Mouse (Mus musculus) heart, embryonic 16.5 days (tissue): ENCODE measurements around the gene Gstp2. TPM values are rescaled to one million over a fixed set of nuclear protein-coding genes. Genes with fewer than 3 reads are reported as not detected.
A peak's percentile ranks its signal among the peaks of the same experiment; 100 is the strongest.

Experiments
- ATAC-seq: fragments of 200-750 bp; cut with Nextera tagmentation; replicated peaks from 2 replicates; pipeline ENCODE4 v1.8.0; 2017; ENCODE audit warnings: moderate number of reproducible peaks; ENCODE audit not compliant: insufficient read depth, low FRiP score; ENCODE audit errors: extremely low read depth
- H3K27ac ChIP-seq: fragments of 300-500 bp; sonication (generic); 2 replicates; pipeline ENCODE4 v1.5.1; 2014; ENCODE audit warnings: mild to moderate bottlenecking, low read length, control low read depth, moderate library complexity
- H3K27me3 ChIP-seq: fragments of 300-500 bp; sonication (generic); 2 replicates; pipeline ENCODE4 v1.6.1; 2014; ENCODE audit warnings: low read length, mixed read lengths; ENCODE audit not compliant: control insufficient read depth, insufficient read depth
- H3K36me3 ChIP-seq: fragments of 300-500 bp; sonication (generic); 2 replicates; pipeline ENCODE4 v1.6.1; 2014; ENCODE audit not compliant: control insufficient read depth, insufficient read depth
- H3K4me1 ChIP-seq: fragments of 300-500 bp; sonication (generic); 2 replicates; pipeline ENCODE4 v1.6.1; 2014; ENCODE audit warnings: low read length, mixed read lengths; ENCODE audit not compliant: control insufficient read depth, insufficient read depth
- H3K4me2 ChIP-seq: fragments of 300-500 bp; sonication (generic); 2 replicates; pipeline ENCODE4 v1.6.1; 2014; ENCODE audit warnings: low read depth, mild to moderate bottlenecking, control low read depth, low read length
- H3K4me3 ChIP-seq: fragments of 300-500 bp; sonication (generic); 2 replicates; pipeline ENCODE4 v1.5.1; 2014; ENCODE audit warnings: mild to moderate bottlenecking, control low read depth, low read length
- H3K9ac ChIP-seq: fragments of 300-500 bp; sonication (generic); 2 replicates; pipeline ENCODE4 v1.6.1; 2014; ENCODE audit warnings: low read length, control low read depth
- H3K9me3 ChIP-seq: fragments of 300-500 bp; sonication (generic); replicated peaks from 2 replicates; pipeline ENCODE4 v1.6.1; 2016; ENCODE audit warnings: low read length; ENCODE audit not compliant: control insufficient read depth
- WGBS: fragments of 180-500 bp; shearing (Covaris S2); extraction: QIAGEN DNeasy Blood & Tissue Kit; methylation state at CpG from one replicate; pipeline ENCODE4 v1.1.7; 2014; 5-methylcytosine and 5-hydroxymethylcytosine counted together
- polyA plus RNA-seq: library from polyadenylated mRNA; unstranded; fragments of >200 nt; fragmentation: Nextera tagmentation; extraction: Ambion mirVana; gene quantifications from 2 replicates; pipeline ENCODE4 v1.2.1, GENCODE M21; 2015

The Gstp2 gene
- 8.0 and 18.4 TPM in 2 replicates for polyA plus RNA-seq

- Histone ChIP-seq H3K27ac (no peak within 1 kb of the TSS), H3K9ac (no peak within 1 kb of the TSS)
Observed at GRCm38 (mm10) chr19:4045966-4046865, at the start of gene Gstp2. Gene Gstp2 (minus strand): TSS chr19:4046023.

DNA sequence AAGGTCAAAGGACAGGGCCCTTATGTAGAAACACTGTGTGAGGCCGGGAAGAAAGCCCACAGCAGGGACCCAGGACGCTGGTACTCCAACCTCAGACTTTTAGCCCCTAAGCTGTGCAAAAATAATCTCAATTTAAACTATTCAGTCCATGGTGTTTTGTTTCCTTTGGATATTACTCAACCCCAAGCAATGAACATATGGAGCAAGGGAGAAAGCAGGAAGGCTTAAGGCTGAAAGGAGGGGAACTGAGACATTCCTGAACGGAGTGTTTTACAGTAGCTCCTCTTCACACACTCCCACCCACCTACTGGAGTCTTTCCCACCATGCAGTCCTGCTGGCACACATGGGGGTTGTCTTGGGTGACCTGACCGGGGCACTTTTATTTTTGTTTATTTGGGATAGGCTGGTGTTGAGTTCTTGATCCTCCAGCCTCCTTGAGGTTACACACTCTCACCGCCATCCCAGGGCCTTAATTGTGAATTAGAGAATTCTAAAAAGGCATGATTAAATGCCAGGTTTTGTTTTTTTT lies 49.0 kb upstream of the Gstp2 start:
- peaks cover 22% of the 10 kb centered on the region for H3K4me1 ChIP-seq
- H3K27ac ChIP-seq: no peak overlapping the region
- H3K9me3 ChIP-seq: no peaks in the 10 kb centered on the region
- no peak overlapping the region for H3K4me2 ChIP-seq
- H3K27me3 ChIP-seq: no peaks in the 10 kb centered on the region
- H3K9ac ChIP-seq: no peak overlapping the region
- no peak for ATAC-seq
- H3K36me3 ChIP-seq: no peaks in the 10 kb centered on the region
- H3K4me3 ChIP-seq: no peak overlapping the region
- WGBS: 70% methylated on average over 5 of the region's 5 CpGs

More at GRCm38 (mm10) chr19:4045966-4046865, at the start of gene Gstp2:
- 37% methylated on average over 16 of the region's 16 CpGs for WGBS
- peak within 1 kb of the TSS; percentile 27 for H3K4me2 ChIP-seq
- H3K4me3 ChIP-seq: no peak within 1 kb of the TSS
- H3K4me1 ChIP-seq: peaks cover 2% of the 10 kb centered on the region; the same call in 1 of the 2 replicates
- H3K27me3 ChIP-seq: no peaks in the 10 kb centered on the region
- peak; percentile 46 for ATAC-seq
- H3K36me3 ChIP-seq: no peaks in the 10 kb centered on the region
- H3K9me3 ChIP-seq: no peaks in the 10 kb centered on the region

DNA sequence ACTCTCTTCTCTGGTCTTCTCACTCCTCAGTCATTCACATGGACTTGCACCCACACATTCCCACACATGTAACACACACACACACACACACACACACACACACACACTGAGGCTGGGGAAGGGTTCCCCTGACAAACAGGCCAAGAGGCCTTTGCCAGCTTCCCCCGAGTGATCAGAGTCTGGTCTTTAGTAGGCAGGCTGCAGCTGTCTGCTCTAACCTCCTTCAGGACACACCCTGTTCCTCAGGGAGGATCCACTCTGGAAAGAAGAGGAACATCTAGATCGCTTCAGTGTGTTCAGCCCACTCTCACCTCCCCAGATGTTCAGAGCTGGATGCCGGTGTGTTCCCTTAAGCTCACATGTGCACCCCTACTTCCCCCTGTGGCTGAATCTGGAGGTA lies 48.5 kb upstream of the Gstp2 start:
- no peak for ATAC-seq
- Histone ChIP-seq H3K4me3 (no peak overlapping the region), H3K27me3 (peaks cover 3% of the 10 kb centered on the region; the same call in 1 of the 2 replicates), H3K36me3 (no peaks in the 10 kb centered on the region), H3K4me1 (peaks cover 17% of the 10 kb centered on the region), H3K4me2 (no peak overlapping the region), H3K9ac (no peak overlapping the region), H3K9me3 (no peaks in the 10 kb centered on the region), H3K27ac (no peak overlapping the region)
- 73% methylated on average over 3 of the region's 3 CpGs for WGBS

DNA sequence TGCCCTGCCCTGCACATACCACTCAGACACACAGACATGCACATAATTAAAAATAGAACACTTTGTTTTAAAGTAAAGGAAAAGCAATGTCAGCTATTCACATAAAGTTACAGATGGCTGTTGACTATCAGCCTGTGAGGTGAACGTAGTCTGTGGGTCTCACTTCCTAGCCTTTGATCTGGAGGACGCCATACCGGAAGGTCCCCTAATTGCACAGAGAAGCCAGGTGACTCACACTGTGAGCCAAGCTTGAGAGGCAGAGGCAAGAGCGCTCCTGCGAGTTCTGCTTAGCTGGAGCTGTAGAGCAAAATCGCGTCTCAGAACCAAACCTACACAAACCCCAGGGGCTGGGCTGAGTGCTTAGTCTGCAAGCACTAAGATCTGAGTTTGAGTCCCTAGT lies 47.9 kb upstream of the Gstp2 start:
- peaks cover 13% of the 10 kb centered on the region for H3K4me1 ChIP-seq
- no peaks in the 10 kb centered on the region for H3K9me3 ChIP-seq
- no peak overlapping the region for H3K4me2 ChIP-seq
- H3K9ac ChIP-seq: no peak overlapping the region
- no peak overlapping the region for H3K27ac ChIP-seq
- 50% methylated on average over 7 of the region's 7 CpGs for WGBS
- peaks cover 3% of the 10 kb centered on the region; the same call in 1 of the 2 replicates for H3K27me3 ChIP-seq
- no peak for ATAC-seq
- no peak overlapping the region for H3K4me3 ChIP-seq
- H3K36me3 ChIP-seq: no peaks in the 10 kb centered on the region

- 81% methylated on average over 3 of the region's 3 CpGs for WGBS
- Histone ChIP-seq H3K36me3 (no peaks in the 10 kb centered on the region), H3K9me3 (no peaks in the 10 kb centered on the region), H3K27me3 (peaks cover 3% of the 10 kb centered on the region; the same call in 1 of the 2 replicates), H3K4me2 (no peak overlapping the region), H3K9ac (no peak overlapping the region), H3K4me1 (peaks cover 4% of the 10 kb centered on the region; the same call in 1 of the 2 replicates), H3K27ac (no peak overlapping the region), H3K4me3 (no peak overlapping the region)
- ATAC-seq: no peak
Observed at GRCm38 (mm10) chr19:4092750-4093149, 46.9 kb upstream of the Gstp2 start.

DNA sequence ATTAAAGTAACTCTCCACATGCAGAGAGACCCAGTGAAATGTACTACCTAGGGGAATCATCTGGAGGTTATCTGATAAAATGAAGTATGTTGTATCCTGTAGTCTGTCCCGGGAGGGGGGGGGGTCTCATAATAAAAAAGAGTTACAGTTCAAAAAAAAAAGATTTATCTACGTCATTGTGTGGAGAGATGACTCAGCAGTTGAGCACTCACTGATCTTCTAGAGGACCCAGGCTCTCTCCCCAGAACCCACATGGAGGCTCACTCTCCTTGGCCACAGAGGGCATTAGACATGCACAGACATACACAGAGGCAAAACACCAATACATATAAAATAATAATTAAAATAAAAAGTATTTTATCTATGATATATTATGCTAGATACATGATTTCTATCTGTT lies 45.6 kb upstream of the Gstp2 start:
- 32% methylated on average over 2 of the region's 2 CpGs for WGBS

GRCm38 (mm10) chr19:4090446-4090845 lies 44.6 kb upstream of the Gstp2 start:
- Histone ChIP-seq H3K9me3 (no peaks in the 10 kb centered on the region), H3K4me1 (peaks cover 9% of the 10 kb centered on the region), H3K27ac (no peak overlapping the region), H3K36me3 (no peaks in the 10 kb centered on the region), H3K27me3 (peaks cover 3% of the 10 kb centered on the region; the same call in 1 of the 2 replicates), H3K4me3 (no peak overlapping the region), H3K9ac (no peak overlapping the region), H3K4me2 (no peak overlapping the region)
- 90% methylated on average over 3 of the region's 3 CpGs for WGBS
- no peak for ATAC-seq

More for the DNA sequence above, 45.6 kb upstream of the Gstp2 start:
- peaks cover 3% of the 10 kb centered on the region; the same call in 1 of the 2 replicates for H3K27me3 ChIP-seq
- no peak overlapping the region for H3K9ac ChIP-seq
- no peak for ATAC-seq
- H3K9me3 ChIP-seq: no peaks in the 10 kb centered on the region
- H3K36me3 ChIP-seq: no peaks in the 10 kb centered on the region
- H3K4me2 ChIP-seq: no peak overlapping the region
- H3K4me1 ChIP-seq: peaks cover 11% of the 10 kb centered on the region
- no peak overlapping the region for H3K27ac ChIP-seq
- H3K4me3 ChIP-seq: no peak overlapping the region

DNA sequence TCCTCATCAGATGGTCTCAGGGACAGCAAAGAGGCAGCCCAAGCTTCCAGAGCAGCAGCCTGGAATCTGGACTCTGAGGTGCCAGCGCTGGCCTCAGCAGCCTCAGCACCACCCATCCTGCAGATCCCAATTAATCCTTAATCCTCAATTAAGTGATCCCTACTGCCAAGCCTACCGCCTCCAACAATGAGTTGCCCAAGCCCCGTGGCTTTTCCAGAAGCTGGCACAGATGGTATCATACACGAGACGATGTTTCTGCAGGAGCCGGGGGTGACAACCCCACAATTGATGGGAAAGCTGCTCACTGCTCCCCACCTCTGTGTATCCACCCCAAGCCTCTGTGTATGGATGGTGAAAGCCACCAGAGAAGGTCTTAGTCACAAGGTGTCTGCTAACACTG lies 43.3 kb upstream of the Gstp2 start:
- Histone ChIP-seq H3K4me2 (no peak overlapping the region), H3K9ac (no peak overlapping the region), H3K27me3 (peaks cover 3% of the 10 kb centered on the region; the same call in 1 of the 2 replicates), H3K4me1 (peaks cover 9% of the 10 kb centered on the region), H3K9me3 (no peaks in the 10 kb centered on the region), H3K27ac (no peak overlapping the region), H3K4me3 (no peak overlapping the region), H3K36me3 (no peaks in the 10 kb centered on the region)
- WGBS: 76% methylated on average over 6 of the region's 6 CpGs
- ATAC-seq: no peak

DNA sequence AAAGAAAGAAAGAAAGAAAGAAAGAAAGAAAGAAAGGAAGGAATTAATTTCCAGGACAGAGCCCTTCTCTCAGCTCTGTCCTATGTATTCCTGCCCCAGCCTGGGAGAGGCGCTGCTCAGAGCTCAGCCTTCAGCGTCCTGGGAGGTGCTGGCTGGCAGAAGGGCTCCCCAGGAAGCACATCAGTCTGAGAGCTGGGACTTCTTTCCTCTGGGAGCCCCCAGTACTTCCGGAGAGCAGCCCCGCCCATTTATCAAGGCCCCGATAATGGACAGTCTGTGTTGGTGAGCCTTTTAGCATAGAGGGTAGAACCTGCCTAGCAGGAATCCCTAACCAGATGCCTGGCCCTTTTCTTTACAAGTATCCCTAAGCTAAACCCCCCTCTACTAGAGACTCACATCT lies 42.3 kb upstream of the Gstp2 start:
- ATAC-seq: no peak
- H3K4me2 ChIP-seq: no peak overlapping the region
- no peak overlapping the region for H3K27ac ChIP-seq
- peaks cover 9% of the 10 kb centered on the region for H3K4me1 ChIP-seq
- H3K9me3 ChIP-seq: no peaks in the 10 kb centered on the region
- no peak overlapping the region for H3K9ac ChIP-seq
- H3K27me3 ChIP-seq: peaks cover 3% of the 10 kb centered on the region; the same call in 1 of the 2 replicates
- no peaks in the 10 kb centered on the region for H3K36me3 ChIP-seq
- no peak overlapping the region for H3K4me3 ChIP-seq
- 34% methylated on average over 5 of the region's 5 CpGs for WGBS
